Mouse (Mus musculus): ENCODE results near the gene Six5. TPM values are rescaled to one million over a fixed set of nuclear protein-coding genes. Genes with fewer than 3 reads are reported as not detected.

Gene Six5
- total RNA-seq, 2 experiments from 2014 or later: 2.0 to 2.6 TPM

GRCm38 (mm10) chr7:19096421-19096976 lies 2.1 kb downstream of the Six5 start:
- DNase-seq (ENCODE audit: low spot score in 2 of 2): no peak

DNA sequence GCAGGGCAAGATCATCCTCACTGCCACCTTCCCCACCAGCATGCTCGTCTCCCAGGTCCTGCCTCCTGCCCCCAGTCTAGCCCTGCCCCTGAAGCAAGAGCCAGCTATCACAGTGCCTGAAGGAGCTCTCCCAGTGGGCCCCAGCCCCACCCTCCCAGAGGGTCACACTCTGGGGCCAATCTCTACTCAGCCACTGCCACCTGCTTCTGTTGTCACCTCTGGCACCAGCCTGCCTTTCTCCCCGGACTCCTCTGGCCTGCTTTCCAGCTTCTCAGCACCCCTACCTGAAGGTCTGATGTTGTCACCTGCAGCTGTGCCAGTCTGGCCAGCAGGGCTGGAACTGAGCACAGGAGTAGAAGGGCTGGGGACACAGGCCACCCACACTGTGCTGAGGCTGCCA lies 2.8 kb downstream of the Six5 start:
- DNase-seq (ENCODE audit: low spot score in 2 of 2): no peak

GRCm38 (mm10) chr7:19097863-19098262 lies 3.5 kb downstream of the Six5 start:
- DNase-seq (ENCODE audit: low spot score in 2 of 2): no peak

GRCm38 (mm10) chr7:19098811-19099210 lies 4.4 kb downstream of the Six5 start:
- no peak for DNase-seq (ENCODE audit: low spot score in 2 of 2)

GRCm38 (mm10) chr7:19100290-19100689 lies 5.9 kb downstream of the Six5 start:
- no peak for DNase-seq (ENCODE audit: low spot score in 2 of 2)

DNA sequence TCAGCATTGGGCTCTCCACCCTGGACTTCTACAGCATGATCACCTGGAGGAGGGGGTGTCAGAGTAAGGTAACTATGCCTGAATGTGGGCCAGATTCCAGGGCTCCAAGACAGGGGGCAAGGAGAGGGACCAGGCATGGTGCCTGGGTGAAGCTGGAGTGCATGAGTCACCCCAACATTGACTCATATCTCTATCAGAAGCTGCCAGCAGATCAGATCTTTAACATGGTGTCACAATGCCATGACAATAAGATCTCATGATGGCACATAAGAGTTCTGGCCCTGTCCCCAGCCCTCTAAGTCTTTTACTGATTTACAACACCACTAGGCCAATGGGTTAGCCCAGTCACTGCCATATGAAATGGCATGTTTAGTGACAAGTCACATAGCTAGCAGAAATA lies 9.3 kb downstream of the Six5 start:
- no peak for DNase-seq (ENCODE audit: low spot score in 2 of 2)

DNA sequence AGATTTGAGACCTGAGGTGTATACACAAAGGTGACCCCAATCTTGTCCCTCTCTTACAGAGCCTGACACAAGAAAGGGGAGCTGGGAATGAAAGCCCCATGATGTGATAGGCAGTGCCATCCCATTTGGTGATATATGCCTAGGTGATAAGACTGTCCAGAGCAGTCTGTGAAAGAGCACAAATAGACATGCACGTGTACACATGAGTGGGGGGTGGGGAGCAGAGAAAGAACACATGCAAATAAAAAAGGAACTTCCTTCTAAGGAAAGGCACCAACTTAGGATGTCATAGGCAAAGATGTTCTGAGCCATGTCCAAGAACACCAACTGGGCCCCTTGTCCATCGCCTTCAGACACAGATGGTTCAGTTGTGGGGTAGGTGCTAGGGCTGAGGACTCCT lies 10.1 kb downstream of the Six5 start:
- no peak for DNase-seq (ENCODE audit: low spot score in 2 of 2)

DNA sequence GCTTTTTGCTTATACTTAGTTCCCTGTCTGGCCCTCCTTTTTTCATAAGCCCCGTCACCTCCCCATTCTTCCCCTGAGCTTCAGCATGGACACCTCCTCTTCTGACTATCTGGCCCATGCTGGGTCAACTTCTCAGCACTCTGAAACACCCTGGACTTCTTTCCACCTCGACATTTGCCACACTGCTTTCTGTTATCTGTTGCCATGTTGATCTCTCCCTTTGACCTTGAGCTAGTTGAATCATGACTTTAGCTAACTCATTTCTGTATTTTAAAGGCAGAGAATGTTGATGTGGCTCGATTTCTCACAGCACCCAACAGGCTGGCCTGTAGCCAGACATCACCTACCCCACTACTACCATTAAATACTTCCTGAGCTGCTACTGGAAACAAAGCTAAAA lies 13.0 kb downstream of the Six5 start:
- DNase-seq (ENCODE audit: low spot score in 2 of 2): no peak

- no peak for DNase-seq (ENCODE audit: low spot score in 2 of 2)
Observed at GRCm38 (mm10) chr7:19109565-19109964, 15.2 kb downstream of the Six5 start.

GRCm38 (mm10) chr7:19118028-19118771 lies 23.8 kb downstream of the Six5 start, which contains the start of gene Gm4969:
Gene Gm4969 (minus strand): TSS chr7:19118368.
- DNase-seq (ENCODE audit: low spot score in 2 of 2): peak in 1 of 2 experiments; percentile 37

DNA sequence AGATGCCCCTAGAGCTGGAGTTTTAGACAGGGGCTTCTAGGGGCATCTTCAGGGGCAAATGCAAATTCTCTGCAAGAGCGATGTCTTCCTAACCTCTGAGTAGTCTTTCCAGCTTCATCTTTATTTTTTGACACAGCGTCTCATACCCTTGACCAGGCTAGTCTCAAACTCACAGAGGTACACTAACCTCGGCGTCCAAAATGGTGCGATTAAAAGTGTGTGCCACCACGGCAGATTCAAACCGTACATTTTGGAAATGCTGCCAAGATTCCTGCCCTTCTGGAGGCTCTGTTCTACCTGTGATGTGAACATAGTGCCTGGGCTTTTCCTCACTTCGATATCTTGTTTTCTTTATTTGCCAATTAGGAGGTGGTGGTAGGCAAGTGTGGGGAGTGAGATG lies 24.7 kb downstream of the Six5 start:
- DNase-seq (ENCODE audit: low spot score in 2 of 2): no peak

GRCm38 (mm10) chr7:19119631-19120429 lies 25.4 kb downstream of the Six5 start, which contains the start of gene Fbxo46:
Gene Fbxo46 (plus strand): TSS chr7:19119859.
- peak; percentile 94 to 97 for DNase-seq (ENCODE audit: low spot score in 2 of 2)

DNA sequence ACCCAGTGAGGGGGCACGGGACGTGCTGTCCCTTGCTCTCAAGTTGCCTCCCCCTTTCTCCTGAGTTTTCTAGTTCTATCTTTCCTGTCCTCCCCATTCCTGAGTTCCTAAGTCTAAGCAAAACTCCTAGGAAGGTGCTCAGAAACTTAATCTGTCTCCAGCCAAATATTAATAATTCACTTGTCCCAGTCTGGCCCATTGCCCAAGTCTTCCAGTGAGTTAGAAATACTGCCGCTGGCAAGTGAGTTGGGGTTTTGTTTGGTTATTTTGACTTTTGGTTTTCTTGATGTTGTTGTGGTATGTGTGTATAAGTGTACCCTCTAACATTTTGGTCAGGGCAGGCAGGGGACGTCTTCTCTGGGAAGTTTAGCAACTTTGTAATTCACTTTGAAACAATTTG lies 27.3 kb downstream of the Six5 start:
- DNase-seq (ENCODE audit: low spot score in 2 of 2): no peak

DNA sequence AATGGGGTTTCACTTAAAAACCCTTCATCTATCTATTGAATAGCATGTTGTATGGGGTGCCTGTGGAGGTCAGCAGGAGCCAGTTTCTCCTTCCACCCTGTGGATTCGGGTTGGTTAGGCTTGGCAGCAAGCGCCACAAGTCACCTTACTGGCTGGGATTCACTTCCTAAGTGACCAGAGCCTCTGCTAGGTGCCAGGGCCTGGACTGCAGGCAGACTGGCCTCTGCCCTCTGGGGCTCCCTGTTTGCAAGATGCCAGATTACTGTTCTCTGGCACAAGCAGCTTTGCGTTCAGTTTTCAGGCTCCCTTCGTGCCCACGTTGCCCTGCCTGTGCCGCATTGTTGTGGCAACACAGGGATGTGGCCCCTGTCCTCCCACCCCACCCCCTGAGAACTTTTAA lies 30.3 kb downstream of the Six5 start:
- DNase-seq (ENCODE audit: low spot score in 2 of 2): no peak

GRCm38 (mm10) chr7:19127744-19128143 lies 33.4 kb downstream of the Six5 start:
- no peak for DNase-seq (ENCODE audit: low spot score in 2 of 2)

DNA sequence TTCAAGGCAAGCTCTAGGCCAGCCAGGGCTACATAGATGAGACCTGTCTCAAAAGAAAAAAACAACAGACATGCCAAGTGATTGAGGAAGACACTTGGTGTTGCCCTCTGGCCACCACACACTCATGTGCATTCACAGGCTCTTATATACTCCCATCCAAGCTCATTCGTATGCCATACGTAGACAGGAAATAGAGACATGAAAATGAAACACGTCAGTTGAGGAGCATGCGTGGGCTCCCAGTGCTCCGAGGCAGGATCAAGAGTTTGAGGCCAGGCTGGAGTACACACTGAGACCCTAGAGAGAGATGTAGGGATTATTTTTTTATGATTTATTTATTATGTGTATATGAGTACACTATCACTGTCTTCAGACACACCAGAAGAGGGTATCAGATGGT lies 35.0 kb downstream of the Six5 start:
- DNase-seq (ENCODE audit: low spot score in 2 of 2): no peak

DNA sequence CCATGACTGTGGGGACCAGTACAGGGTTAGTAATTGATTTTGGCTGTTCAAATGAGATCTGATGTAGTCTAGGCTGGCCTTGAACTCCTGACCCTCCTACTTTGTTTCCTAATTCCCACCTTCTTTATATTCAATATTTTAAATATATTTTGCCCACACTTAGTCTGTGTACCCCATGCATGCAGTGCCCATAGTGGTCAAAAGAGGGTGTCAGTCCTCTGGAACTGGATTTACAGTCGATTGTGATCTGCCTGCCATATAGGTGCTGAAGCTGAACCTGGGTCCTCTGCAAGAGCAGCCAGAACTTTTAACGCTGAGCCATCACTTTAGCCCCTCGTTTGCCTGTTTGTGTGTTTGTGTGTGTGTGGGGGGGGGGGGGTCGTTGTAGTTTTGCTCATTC lies 36.3 kb downstream of the Six5 start:
- DNase-seq (ENCODE audit: low spot score in 2 of 2): no peak

DNA sequence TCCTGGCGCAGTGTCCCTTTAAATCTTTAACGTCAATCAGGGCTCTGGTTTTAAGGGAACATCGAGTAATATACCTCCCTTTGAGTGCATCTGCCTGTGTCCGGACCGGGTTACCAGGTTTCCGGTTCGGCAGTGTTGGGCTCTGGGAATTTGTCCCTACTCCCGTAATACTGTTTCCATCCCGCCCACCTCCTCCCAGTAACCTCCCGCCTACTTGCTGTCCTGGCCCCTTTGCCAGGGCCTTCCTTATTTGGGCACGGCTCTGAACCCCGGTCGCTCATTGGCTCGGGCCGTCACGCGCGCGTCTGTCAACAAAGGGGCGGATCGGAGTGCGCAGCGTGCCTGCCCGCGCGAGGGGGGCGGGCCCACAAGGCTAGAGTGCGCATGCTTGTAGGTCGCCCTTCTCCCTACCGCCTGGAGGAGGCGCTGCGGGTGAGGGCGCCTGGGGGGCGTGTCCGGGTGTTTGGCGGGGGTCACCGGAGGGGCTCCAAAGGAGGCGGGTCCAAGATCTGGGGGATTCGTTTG lies 37.0 kb downstream of the Six5 start:
- peak; percentile 97 to 98 for DNase-seq (ENCODE audit: low spot score in 2 of 2)

GRCm38 (mm10) chr7:19136168-19136567 lies 41.8 kb downstream of the Six5 start:
- DNase-seq (ENCODE audit: low spot score in 2 of 2): no peak

- no peak for DNase-seq (ENCODE audit: low spot score in 2 of 2)
Observed at GRCm38 (mm10) chr7:19136673-19137334, 42.4 kb downstream of the Six5 start.

DNA sequence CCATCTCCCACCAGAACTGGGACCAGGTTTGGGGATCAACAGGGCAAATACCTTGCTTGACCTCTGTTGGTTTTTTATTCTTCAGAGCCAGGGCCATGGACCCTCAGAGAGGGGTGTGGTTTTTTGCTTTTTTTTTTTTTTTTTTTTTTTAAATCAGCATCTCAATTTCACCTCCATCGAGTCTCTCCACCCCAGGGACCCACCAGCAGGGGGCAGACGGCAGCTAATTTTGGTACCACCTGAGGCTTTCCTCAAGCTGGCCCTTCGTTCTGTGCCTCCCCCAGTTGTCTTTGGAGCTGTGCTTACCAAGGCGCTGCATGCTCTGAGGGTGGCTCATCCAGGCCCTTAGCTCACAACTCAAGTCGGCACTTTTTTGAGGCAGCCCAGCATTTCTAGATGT lies 43.0 kb downstream of the Six5 start:
- peak in 1 of 2 experiments; percentile 70 for DNase-seq (ENCODE audit: low spot score in 2 of 2)

All from layer of hippocampus, adult 18-20 months (tissue).